ENCODE assay signal across 28 mouse cellular contexts in genomic region chr2:76006194-76006593, GRCm38 (mm10). TPM values are rescaled to one million over a fixed set of nuclear protein-coding genes. Genes with fewer than 3 reads are reported as not detected.
DNase-seq lines count a peak whose midpoint lies in the region; ATAC-seq lines count a peak whose summit lies in the region.
"Had no signal": no experiment of that assay in that cellular context is flagged by ENCODE, and none has a peak within 500 bp of the region (broad histone marks: within the 10 kb centered on the region; RNA-seq: fewer than 3 reads in every experiment).

No protein-coding gene starts in this region.

- 23% methylated on average over 4 of the region's 4 CpGs for WGBS in forebrain, embryonic 10.5 days
- WGBS in forebrain, embryonic 16.5 days = 22% methylated on average over 4 of the region's 4 CpGs
- 14% methylated on average over 4 of the region's 4 CpGs for WGBS in midbrain, embryonic 10.5 days
- WGBS in midbrain, embryonic 13.5 days = 10% methylated on average over 4 of the region's 4 CpGs

- 0 out of 2 replicates have a peak overlapping the region, but pooled peaks have one; percentile 25 for H3K27ac ChIP-seq in forebrain, embryonic 10.5 days
- H3K27ac ChIP-seq in forebrain, embryonic 16.5 days (ENCODE audit: low read length) = no peak overlapping the region
- H3K27ac ChIP-seq in midbrain, embryonic 10.5 days (replicated peaks) = peak overlapping the region; percentile 59; the same call in 1 of the 2 replicates
- no peak overlapping the region for H3K27ac ChIP-seq in midbrain, embryonic 13.5 days
- H3K27ac ChIP-seq: forebrain, embryonic 12.5 days; kidney, embryonic 15.5 days; left cerebral cortex, adult 2 months; limb, embryonic 12.5 days; liver, embryonic 15.5 days; midbrain, embryonic 12.5 days had no signal

- H3K4me2 ChIP-seq in forebrain, embryonic 16.5 days (ENCODE audit: low read length) = no peak overlapping the region
- H3K4me2 ChIP-seq in midbrain, embryonic 13.5 days (replicated peaks) = no peak overlapping the region
- H3K4me2 ChIP-seq: forebrain, embryonic 12.5 days; heart, embryonic 11.5 days; kidney, embryonic 15.5 days; limb, embryonic 12.5 days; liver, embryonic 15.5 days; lung, embryonic 14.5 days; midbrain, embryonic 12.5 days had no signal

- no peak overlapping the region for H3K9ac ChIP-seq in forebrain, embryonic 16.5 days (replicated peaks; ENCODE audit: low read depth, low read length)
- H3K9ac ChIP-seq in midbrain, embryonic 13.5 days (replicated peaks) = no peak overlapping the region
- H3K9ac ChIP-seq: forebrain, embryonic 12.5 days; kidney, embryonic 15.5 days; limb, embryonic 12.5 days; liver, embryonic 15.5 days; lung, embryonic 14.5 days; midbrain, embryonic 12.5 days had no signal

- ATAC-seq in forebrain, embryonic 16.5 days = no peak
- no peak for ATAC-seq in midbrain, embryonic 13.5 days
- ATAC-seq: inflammation-experienced regulatory T-cells, adult 6 months; Patski had no signal

- H3K4me3 ChIP-seq in forebrain, embryonic 10.5 days = no peak overlapping the region
- no peak overlapping the region for H3K4me3 ChIP-seq in forebrain, embryonic 16.5 days (replicated peaks; ENCODE audit: low read length)
- H3K4me3 ChIP-seq in midbrain, embryonic 10.5 days = no peak overlapping the region
- H3K4me3 ChIP-seq in midbrain, embryonic 13.5 days (replicated peaks) = no peak overlapping the region
- H3K4me3 ChIP-seq: erythroblast, embryonic 14.5 days; forebrain, embryonic 12.5 days; kidney, embryonic 15.5 days; left cerebral cortex, adult 2 months; limb, embryonic 12.5 days; liver, embryonic 15.5 days; midbrain, embryonic 12.5 days had no signal

- no peaks in the 10 kb centered on the region for H3K36me3 ChIP-seq in forebrain, embryonic 10.5 days (replicated peaks)
- no peaks in the 10 kb centered on the region for H3K36me3 ChIP-seq in forebrain, embryonic 16.5 days (ENCODE audit: control insufficient read depth, insufficient read depth)
- H3K36me3 ChIP-seq in midbrain, embryonic 10.5 days = no peaks in the 10 kb centered on the region
- no peaks in the 10 kb centered on the region for H3K36me3 ChIP-seq in midbrain, embryonic 13.5 days
- H3K36me3 ChIP-seq: forebrain, embryonic 12.5 days; kidney, embryonic 15.5 days; limb, embryonic 12.5 days; liver, embryonic 15.5 days; midbrain, embryonic 12.5 days had no signal

- H3K9me3 ChIP-seq in forebrain, embryonic 10.5 days = no peaks in the 10 kb centered on the region
- no peaks in the 10 kb centered on the region for H3K9me3 ChIP-seq in forebrain, embryonic 16.5 days (ENCODE audit: control insufficient read depth, low read length)
- no peaks in the 10 kb centered on the region for H3K9me3 ChIP-seq in midbrain, embryonic 10.5 days (replicated peaks)
- H3K9me3 ChIP-seq in midbrain, embryonic 13.5 days = no peaks in the 10 kb centered on the region
- H3K9me3 ChIP-seq: forebrain, embryonic 12.5 days; kidney, embryonic 15.5 days; limb, embryonic 12.5 days; liver, embryonic 15.5 days; midbrain, embryonic 12.5 days had no signal

- H3K27me3 ChIP-seq in forebrain, embryonic 10.5 days (ENCODE audit: poor library complexity, severe bottlenecking) = no peaks in the 10 kb centered on the region
- H3K27me3 ChIP-seq in forebrain, embryonic 16.5 days (replicated peaks; ENCODE audit: control insufficient read depth, insufficient read depth, low read length) = no peaks in the 10 kb centered on the region
- H3K27me3 ChIP-seq in midbrain, embryonic 10.5 days (ENCODE audit: low read depth, poor library complexity, severe bottlenecking) = no peaks in the 10 kb centered on the region
- H3K27me3 ChIP-seq in midbrain, embryonic 13.5 days = no peaks in the 10 kb centered on the region
- H3K27me3 ChIP-seq: CH12.LX; forebrain, embryonic 12.5 days; limb, embryonic 12.5 days; liver, embryonic 15.5 days; midbrain, embryonic 12.5 days had no signal

- peaks cover 16% of the 10 kb centered on the region for H3K4me1 ChIP-seq in forebrain, embryonic 10.5 days
- no peaks in the 10 kb centered on the region for H3K4me1 ChIP-seq in forebrain, embryonic 16.5 days (replicated peaks; ENCODE audit: control insufficient read depth, insufficient read depth, low read length)
- peaks cover 17% of the 10 kb centered on the region for H3K4me1 ChIP-seq in midbrain, embryonic 10.5 days
- H3K4me1 ChIP-seq in midbrain, embryonic 13.5 days (replicated peaks) = peaks cover 5% of the 10 kb centered on the region; the same call in 1 of the 2 replicates
- H3K4me1 ChIP-seq: liver, embryonic 15.5 days; midbrain, embryonic 12.5 days had no signal

- no peak for DNase-seq in forebrain, embryonic 10.5 days (ENCODE audit: extremely low spot score, low spot score)
- DNase-seq in midbrain, embryonic 10.5 days (ENCODE audit: low spot score) = no peak
- DNase-seq in embryo, embryonic 10 days (ENCODE audit: low spot score) = peak; percentile 45
- no peak for DNase-seq in spleen, postnatal 4 days (ENCODE audit: low spot score in 2 of 2)
- DNase-seq in lung, postnatal 10 days = no peak
- DNase-seq: adrenal gland, postnatal 36 days; cerebellum, adult 18-20 months; cerebellum, postnatal 14 days; gastrocnemius, postnatal 14 days; heart, postnatal 4 days; kidney, adult 11 months; kidney, postnatal 25 days; lung, embryonic 14.5 days; right cerebral cortex, postnatal 25 days; thymus, postnatal 14 days had no signal

RNA-seq across cellular contexts. Expression of gene Ttc30a1, which starts 24.4 kb away (rescaled TPM):
- 10.5 and 12.4 TPM in 2 replicates for polyA plus RNA-seq in forebrain, embryonic 10.5 days (2016; fragmentation: Nextera tagmentation; extraction: Ambion mirVana)
- polyA plus RNA-seq in forebrain, embryonic 16.5 days (2015; fragmentation: Nextera tagmentation; extraction: Ambion mirVana) = 7.4 and 8.4 TPM in 2 replicates
- polyA plus RNA-seq in midbrain, embryonic 10.5 days (2016; fragmentation: Nextera tagmentation; extraction: Ambion mirVana) = 11.8 and 12.0 TPM in 2 replicates
- 8.5 TPM in 2 replicates for polyA plus RNA-seq in midbrain, embryonic 13.5 days (2015; fragmentation: Nextera tagmentation; extraction: Ambion mirVana)
- polyA plus RNA-seq: erythroblast, embryonic 14.5 days had no signal

RNA-seq across cellular contexts. Expression of gene Ttc30a2, which starts 28.2 kb away (rescaled TPM):
- polyA plus RNA-seq in forebrain, embryonic 10.5 days (2016; fragmentation: Nextera tagmentation; extraction: Ambion mirVana) = 0.28 and 0.53 TPM in 2 replicates
- polyA plus RNA-seq in forebrain, embryonic 16.5 days (2015; fragmentation: Nextera tagmentation; extraction: Ambion mirVana) = 0.67 and 0.98 TPM in 2 replicates
- 0.39 and 0.58 TPM in 2 replicates for polyA plus RNA-seq in midbrain, embryonic 10.5 days (2016; fragmentation: Nextera tagmentation; extraction: Ambion mirVana)
- 1.1 and 1.6 TPM in 2 replicates for polyA plus RNA-seq in midbrain, embryonic 13.5 days (2015; fragmentation: Nextera tagmentation; extraction: Ambion mirVana)
- polyA plus RNA-seq: erythroblast, embryonic 14.5 days; inflammation-experienced regulatory T-cells, adult 6 months had no signal

Comparison
In these comparisons a context has a peak if more than half of its experiments do, and no peak if none do; other contexts are left out.
1. H3K27ac ChIP-seq: peak in forebrain, embryonic 10.5 days (single experiment) and midbrain, embryonic 10.5 days (single experiment); none in forebrain, embryonic 16.5 days (single experiment) and midbrain, embryonic 13.5 days (single experiment).